Mouse (Mus musculus) left cerebral cortex, postnatal 14 days (tissue): ENCODE data around the gene Srsf9. TPM values are rescaled to one million over a fixed set of nuclear protein-coding genes. Genes with fewer than 3 reads are reported as not detected.
"Not testable (repeated sequence)": the region's sequence is repeated elsewhere in the genome, so short reads cannot be mapped to it uniquely, and the experiment has no call there.

ENCODE experiments used
- DNase-seq, 2 experiments: peaks; one replicate each; pipeline ENCODE4 v3.0.0; 2021 to 2022; ENCODE audit warnings: low spot score in 2 of 2, mixed read lengths in 1 of 2
- intact Hi-C: fragments of 180-260 bp; cut with DNase I; formaldehyde crosslinking; loops from one replicate; pipeline ENCODE4 v1.15.1; 2025
- total RNA-seq, 2 experiments: library from RNA; stranded (reverse); gene quantifications; 2 replicates each; pipeline ENCODE4 v1.2.3; 2021

The Srsf9 gene
- total RNA-seq, 2 experiments from 2014 or later = 73.4 to 75.5 TPM

GRCm38 (mm10) chr5:115359851-115360372 is 32.9 kb downstream of the Srsf9 start:
- intact Hi-C loops = loop anchor here (2.0 kb wide), 1 partner anchor 81 kb away; no protein-coding TSS in a partner anchor
- DNase-seq = no peak

GRCm38 (mm10) chr5:115362216-115362615 is 35.2 kb downstream of the Srsf9 start:
- intact Hi-C loops = no loop called here
- DNase-seq = no peak

- peak; percentile 59 to 85 for DNase-seq
- intact Hi-C loops = no loop called here
Measured at GRCm38 (mm10) chr5:115362819-115363714, 36.1 kb downstream of the Srsf9 start.

GRCm38 (mm10) chr5:115364782-115365181 is 37.8 kb downstream of the Srsf9 start:
- DNase-seq = no peak
- intact Hi-C loops = no loop called here

GRCm38 (mm10) chr5:115371736-115372135 is 44.8 kb downstream of the Srsf9 start:
- intact Hi-C loops = no loop called here
- no peak for DNase-seq

- peak in 1 of 2 experiments; percentile 19 for DNase-seq
- intact Hi-C loops = no loop called here
Measured at GRCm38 (mm10) chr5:115373441-115374203, 46.6 kb downstream of the Srsf9 start.

- DNase-seq = no peak
- intact Hi-C loops = no loop called here
Measured at GRCm38 (mm10) chr5:115374204-115374820, 47.3 kb downstream of the Srsf9 start.

- no peak for DNase-seq
- intact Hi-C loops = no loop called here
Measured at GRCm38 (mm10) chr5:115375436-115375835, 48.5 kb downstream of the Srsf9 start.

GRCm38 (mm10) chr5:115378882-115379281 is 51.9 kb downstream of the Srsf9 start:
- intact Hi-C loops, DNase-seq: not testable (repeated sequence)

Other genes starting within 250 kb of the Srsf9 start
- gene Gm10401, start 228.9 kb upstream of the Srsf9 start, total RNA-seq = not detected
- 1 to 10 TPM; 5.9 to 6.8 TPM for gene Acads, start 207.8 kb upstream of the Srsf9 start, total RNA-seq
- 10 to 100 TPM; 23.4 to 28.1 TPM for gene Unc119b, start 192.2 kb upstream of the Srsf9 start, total RNA-seq
- gene Mlec, start 169.0 kb upstream of the Srsf9 start, total RNA-seq = 10 to 100 TPM; 67.9 to 77.9 TPM
- gene Cabp1, start 132.8 kb upstream of the Srsf9 start, total RNA-seq = 100 to 1,000 TPM; 179 to 209 TPM
- 10 to 100 TPM; 59.5 to 75.8 TPM for gene Pop5, start 91.3 kb upstream of the Srsf9 start, total RNA-seq
- gene Rnf10, start 54.3 kb upstream of the Srsf9 start, total RNA-seq = 100 to 1,000 TPM; 244 to 283 TPM
- 10 to 100 TPM; 38.2 to 38.8 TPM for gene Coq5, start 47.5 kb upstream of the Srsf9 start, total RNA-seq
- 100 to 1,000 TPM; 770 to 772 TPM for gene Dynll1, start 26.2 kb upstream of the Srsf9 start, total RNA-seq
- gene Gatc, start 14.0 kb downstream of the Srsf9 start, total RNA-seq = 10 to 100 TPM; 22.4 to 23.3 TPM
- gene Triap1, start 14.0 kb downstream of the Srsf9 start, total RNA-seq = 10 to 100 TPM; 28.2 to 32.4 TPM
- 100 to 1,000 TPM; 838 to 857 TPM for gene Cox6a1, start 21.8 kb downstream of the Srsf9 start, total RNA-seq
- 10 to 100 TPM; 45.4 to 54.0 TPM for gene Msi1, start 102.4 kb downstream of the Srsf9 start, total RNA-seq
- not detected for gene Pla2g1b, start 139.1 kb downstream of the Srsf9 start, total RNA-seq
- 10 to 100 TPM; 27.4 to 27.7 TPM for gene Sirt4, start 157.5 kb downstream of the Srsf9 start, total RNA-seq
- gene Pxn, start 179.5 kb downstream of the Srsf9 start, total RNA-seq = 10 to 100 TPM; 20.8 to 22.1 TPM
- 100 to 1,000 TPM; 286 to 303 TPM for gene Rplp0, start 232.3 kb downstream of the Srsf9 start, total RNA-seq
- 10 to 100 TPM; 64.0 to 69.7 TPM for gene Gcn1l1, start 238.1 kb downstream of the Srsf9 start, total RNA-seq